Mouse (Mus musculus) cortical plate, adult 2 months (tissue): ENCODE results near the gene Dgcr6.

Experiments
- CTCF ChIP-seq: fragments of 200-500 bp; IDR thresholded peaks from 2 replicates; pipeline ENCODE4 v1.5.1; 2011; ENCODE audit warnings: mild to moderate bottlenecking, control low read depth, low read length; ENCODE audit not compliant: insufficient read depth; ENCODE audit errors: extremely low read depth
- POLR2A ChIP-seq: fragments of 200-500 bp; IDR thresholded peaks from 2 replicates; pipeline ENCODE4 v1.6.1; 2011; ENCODE audit warnings: mild to moderate bottlenecking, low read length, control low read depth; ENCODE audit not compliant: insufficient read depth; ENCODE audit errors: extremely low read depth

GRCm38 (mm10) chr16:18070798-18071197 is 18.1 kb downstream of the Dgcr6 start:
- TF ChIP-seq CTCF = no peak
- no peak for TF ChIP-seq POLR2A
